Mouse (Mus musculus) intestine, postnatal 0 days (tissue): ENCODE results near the gene Icam4. TPM values are rescaled to one million over a fixed set of nuclear protein-coding genes. Genes with fewer than 3 reads are reported as not detected.

Experiments
- ATAC-seq: fragments of 200-750 bp; cut with Nextera tagmentation; 2 replicates; pipeline ENCODE4 v1.8.0; 2017; ENCODE audit warnings: mild to moderate bottlenecking, moderate TSS enrichment, moderate library complexity
- H3K27ac ChIP-seq: fragments of 300-500 bp; sonication (generic); 2 replicates; pipeline ENCODE4 v1.5.1; 2014; ENCODE audit warnings: mild to moderate bottlenecking, low read depth, low read length, moderate library complexity
- H3K27me3 ChIP-seq: fragments of 300-500 bp; sonication (generic); replicated peaks from 2 replicates; pipeline ENCODE4 v1.6.1; 2014; ENCODE audit warnings: low read length, mixed read lengths; ENCODE audit not compliant: control insufficient read depth, insufficient read depth
- H3K36me3 ChIP-seq: fragments of 300-500 bp; sonication (generic); 2 replicates; pipeline ENCODE4 v1.6.1; 2014; ENCODE audit warnings: mild to moderate bottlenecking, moderate library complexity; ENCODE audit not compliant: control insufficient read depth, insufficient read depth
- H3K4me1 ChIP-seq: fragments of 300-500 bp; sonication (generic); replicated peaks from 2 replicates; pipeline ENCODE4 v1.6.1; 2014; ENCODE audit warnings: antibody characterized with exemption, low read length, mixed read lengths; ENCODE audit not compliant: control insufficient read depth, insufficient read depth
- H3K4me2 ChIP-seq: fragments of 300-500 bp; sonication (generic); replicated peaks from 2 replicates; pipeline ENCODE4 v1.6.1; 2014; ENCODE audit warnings: low read depth, mild to moderate bottlenecking, moderate library complexity
- H3K4me3 ChIP-seq: fragments of 300-500 bp; sonication (generic); 2 replicates; pipeline ENCODE4 v1.5.1; 2014; ENCODE audit warnings: low read depth, low read length
- H3K9ac ChIP-seq: fragments of 300-500 bp; sonication (generic); 2 replicates; pipeline ENCODE4 v1.6.1; 2014; ENCODE audit warnings: mild to moderate bottlenecking, low read depth, low read length
- H3K9me3 ChIP-seq: fragments of 300-500 bp; sonication (generic); 2 replicates; pipeline ENCODE4 v1.6.1; 2016; ENCODE audit warnings: mixed run types; ENCODE audit not compliant: control insufficient read depth
- CTCF ChIP-seq: sonication (generic); IDR thresholded peaks from 2 replicates; pipeline ENCODE4 v1.5.1; 2016; ENCODE audit warnings: low read depth, mild to moderate bottlenecking, control low read depth, antibody characterized with exemption, moderate library complexity
- WGBS: fragments of 180-500 bp; shearing (Covaris S2); extraction: QIAGEN DNeasy Blood & Tissue Kit; methylation state at CpG from one replicate; pipeline ENCODE4 v1.1.7; 2014; 5-methylcytosine and 5-hydroxymethylcytosine counted together
- polyA plus RNA-seq: library from polyadenylated mRNA; unstranded; fragments of >200 nt; fragmentation: Nextera tagmentation; extraction: Ambion mirVana; gene quantifications from 2 replicates; pipeline ENCODE4 v1.2.1, GENCODE M21; 2015

Icam4 gene
- polyA plus RNA-seq, 1 experiment from 2014 or later: 0.12 TPM

DNA sequence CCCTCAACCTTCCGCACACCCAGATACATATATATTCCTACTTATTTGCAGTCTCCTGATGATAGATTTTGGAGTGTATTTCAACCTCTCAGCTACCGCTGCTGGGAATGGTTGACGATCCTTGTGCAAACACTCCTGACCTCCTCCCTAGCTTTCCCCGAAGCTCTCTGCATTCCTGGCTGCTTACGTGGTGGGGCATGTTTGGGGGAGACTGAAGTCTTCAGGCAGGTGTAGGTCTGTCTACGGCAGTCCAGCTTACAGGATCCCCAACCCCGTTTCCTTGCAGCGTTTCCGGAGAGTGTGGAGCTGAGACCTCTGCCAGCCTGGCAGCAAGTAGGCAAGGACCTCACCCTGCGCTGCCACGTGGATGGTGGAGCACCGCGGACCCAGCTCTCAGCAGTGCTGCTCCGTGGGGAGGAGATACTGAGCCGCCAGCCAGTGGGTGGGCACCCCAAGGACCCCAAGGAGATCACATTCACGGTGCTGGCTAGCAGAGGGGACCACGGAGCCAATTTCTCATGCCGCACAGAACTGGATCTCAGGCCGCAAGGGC lies 3.8 kb upstream of the Icam4 start:
- no peak for TF ChIP-seq CTCF
- WGBS: 52% methylated on average over 19 of the region's 19 CpGs
- no peak overlapping the region for H3K27ac ChIP-seq
- peaks cover 8% of the 10 kb centered on the region; the same call in 1 of the 2 replicates for H3K36me3 ChIP-seq
- H3K4me3 ChIP-seq: no peak overlapping the region
- no peaks in the 10 kb centered on the region for H3K27me3 ChIP-seq
- H3K4me2 ChIP-seq: no peak overlapping the region
- peaks cover 5% of the 10 kb centered on the region for H3K4me1 ChIP-seq
- no peak for ATAC-seq
- H3K9ac ChIP-seq: no peak overlapping the region
- no peaks in the 10 kb centered on the region for H3K9me3 ChIP-seq

DNA sequence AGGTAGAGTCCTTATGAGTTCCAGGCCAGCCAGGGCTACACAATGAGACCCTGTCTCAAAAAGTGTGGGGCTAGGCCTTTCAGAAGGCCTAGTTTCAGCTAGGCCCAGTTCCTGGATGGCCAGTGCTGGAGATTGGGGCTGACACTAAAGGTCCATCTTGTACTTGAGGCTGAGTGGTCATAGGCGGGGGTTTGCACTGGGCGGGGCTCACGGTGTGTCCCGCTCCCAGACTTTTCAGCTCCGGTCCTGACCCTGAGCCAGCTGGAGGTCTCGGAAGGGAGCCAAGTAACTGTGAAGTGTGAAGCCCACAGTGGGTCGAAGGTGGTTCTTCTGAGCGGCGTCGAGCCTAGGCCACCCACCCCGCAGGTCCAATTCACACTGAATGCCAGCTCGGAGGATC lies 2.3 kb upstream of the Icam4 start:
- 83% methylated on average over 12 of the region's 12 CpGs for whole genome bisulfite sequencing
- peaks cover 13% of the 10 kb centered on the region for H3K4me1 ChIP-seq
- no peak overlapping the region for H3K4me2 ChIP-seq
- H3K27me3 ChIP-seq: peaks cover 4% of the 10 kb centered on the region
- no peaks in the 10 kb centered on the region for H3K9me3 ChIP-seq
- TF ChIP-seq CTCF: no peak
- peaks cover 8% of the 10 kb centered on the region; the same call in 1 of the 2 replicates for H3K36me3 ChIP-seq
- ATAC-seq: no peak
- H3K9ac ChIP-seq: no peak overlapping the region
- no peak overlapping the region for H3K27ac ChIP-seq
- no peak overlapping the region for H3K4me3 ChIP-seq

DNA sequence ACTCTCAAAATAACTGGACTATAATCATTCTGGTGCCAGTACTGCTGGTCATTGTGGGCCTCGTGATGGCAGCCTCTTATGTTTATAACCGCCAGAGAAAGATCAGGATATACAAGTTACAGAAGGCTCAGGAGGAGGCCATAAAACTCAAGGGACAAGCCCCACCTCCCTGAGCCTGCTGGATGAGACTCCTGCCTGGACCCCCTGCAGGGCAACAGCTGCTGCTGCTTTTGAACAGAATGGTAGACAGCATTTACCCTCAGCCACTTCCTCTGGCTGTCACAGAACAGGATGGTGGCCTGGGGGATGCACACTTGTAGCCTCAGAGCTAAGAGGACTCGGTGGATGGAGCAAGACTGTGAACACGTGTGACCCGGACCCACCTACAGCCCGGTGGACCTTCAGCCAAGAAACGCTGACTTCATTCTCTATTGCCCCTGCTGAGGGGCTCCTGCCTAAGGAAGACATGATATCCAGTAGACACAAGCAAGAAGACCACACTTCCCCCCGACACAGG lies 1.3 kb upstream of the Icam4 start:
- no peak for TF ChIP-seq CTCF

DNA sequence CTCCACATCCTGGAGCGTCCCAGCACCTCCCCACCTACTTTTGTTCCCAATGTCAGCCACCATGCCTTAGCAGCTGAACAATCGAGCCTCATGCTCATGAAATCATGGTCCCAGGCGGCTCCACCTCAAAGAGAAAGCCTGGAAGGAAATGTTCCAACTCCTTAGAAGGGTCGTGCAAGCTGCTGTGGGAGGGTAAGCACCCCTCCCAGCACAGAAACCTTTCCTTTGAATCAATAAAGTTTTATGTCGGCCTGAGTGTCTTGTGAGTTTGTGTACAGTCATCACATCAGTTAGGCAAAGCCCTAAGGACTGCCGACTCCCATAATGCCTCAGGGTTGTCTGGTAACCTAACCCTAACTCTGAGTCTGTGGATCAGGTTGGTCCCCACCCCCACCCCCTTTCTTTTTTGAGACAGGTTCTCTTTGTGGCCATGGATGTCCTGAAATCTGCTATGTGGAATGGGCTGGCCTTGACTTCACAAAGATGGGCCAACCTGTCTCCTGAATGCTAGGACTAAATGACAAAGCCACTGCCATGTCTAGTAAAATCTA lies 538 bp upstream of the Icam4 start:
- Histone ChIP-seq H3K27me3 (peaks cover 19% of the 10 kb centered on the region), H3K4me2 (no peak overlapping the region), H3K9me3 (no peaks in the 10 kb centered on the region), H3K4me3 (no peak overlapping the region; the same call in 1 of the 2 replicates), H3K27ac (no peak overlapping the region), H3K4me1 (peaks cover 17% of the 10 kb centered on the region), H3K9ac (no peak overlapping the region), H3K36me3 (peaks cover 8% of the 10 kb centered on the region; the same call in 1 of the 2 replicates)
- TF ChIP-seq CTCF: no peak
- ATAC-seq: no peak
- 66% methylated on average over 6 of the region's 6 CpGs for WGBS

More for the DNA sequence above, 1.3 kb upstream of the Icam4 start:
- WGBS: 62% methylated on average over 8 of the region's 8 CpGs
- Histone ChIP-seq H3K9me3 (no peaks in the 10 kb centered on the region), H3K4me1 (peaks cover 17% of the 10 kb centered on the region), H3K4me3 (no peak overlapping the region), H3K4me2 (no peak overlapping the region), H3K27me3 (peaks cover 14% of the 10 kb centered on the region), H3K9ac (no peak overlapping the region), H3K27ac (no peak overlapping the region), H3K36me3 (peaks cover 8% of the 10 kb centered on the region; the same call in 1 of the 2 replicates)
- no peak for ATAC-seq

DNA sequence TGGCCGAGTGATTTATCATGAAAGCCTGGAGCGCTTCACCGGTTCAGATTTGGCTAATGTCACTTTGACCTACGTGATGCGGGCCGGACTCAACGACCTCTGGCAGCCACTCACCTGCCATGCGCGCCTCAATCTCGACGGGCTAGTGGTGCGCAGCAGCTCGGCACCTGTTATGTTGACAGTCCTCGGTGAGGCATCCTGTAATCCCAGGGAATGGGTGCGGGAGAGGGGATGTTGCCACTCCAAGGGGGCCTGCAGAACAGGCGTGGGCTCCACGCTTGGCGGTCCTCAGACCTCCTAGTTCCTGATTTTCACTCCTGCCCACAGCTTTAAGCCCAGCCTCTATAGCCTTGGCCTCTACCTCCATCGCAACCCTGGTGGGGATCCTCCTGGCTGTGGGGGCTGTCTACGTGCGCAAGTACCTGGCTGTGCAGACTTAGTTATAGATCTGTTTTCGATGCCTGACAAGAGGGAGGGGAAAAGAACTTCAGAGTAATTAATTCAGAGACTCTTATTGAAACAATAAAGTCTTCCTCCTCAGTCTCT lies 955 bp downstream of the Icam4 start:
- no peak for ATAC-seq
- 29% methylated on average over 22 of the region's 22 CpGs for WGBS
- Histone ChIP-seq H3K9me3 (no peaks in the 10 kb centered on the region), H3K4me3 (peak overlapping the region; percentile 53), H3K27me3 (peaks cover 32% of the 10 kb centered on the region), H3K4me1 (peaks cover 20% of the 10 kb centered on the region), H3K9ac (no peak overlapping the region), H3K4me2 (peak overlapping the region; percentile 95), H3K27ac (no peak overlapping the region), H3K36me3 (peaks cover 8% of the 10 kb centered on the region; the same call in 1 of the 2 replicates)
- TF ChIP-seq CTCF: no peak

DNA sequence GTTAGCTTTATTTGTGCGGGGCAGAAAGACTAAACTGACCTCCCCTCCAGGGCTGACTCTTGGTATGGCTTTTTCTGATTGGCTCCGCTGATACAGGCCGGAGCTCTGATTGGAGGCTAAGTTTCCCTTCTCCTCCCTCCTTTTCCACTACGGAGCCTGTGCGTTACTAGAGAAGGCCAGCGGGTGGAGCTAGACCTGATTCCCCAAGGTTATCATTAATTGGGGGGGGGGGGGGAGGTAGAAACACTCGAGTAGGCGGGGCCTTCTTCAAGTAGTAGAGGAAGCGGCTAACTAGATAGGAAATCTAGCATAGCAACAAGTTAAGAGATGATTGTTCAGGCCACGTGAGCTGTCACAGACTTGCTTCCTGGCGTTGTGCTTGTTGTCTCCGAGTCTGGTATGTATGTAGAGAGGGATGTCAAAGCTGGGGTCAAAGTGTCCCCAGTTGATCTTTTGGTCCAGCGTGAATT lies 1.6 kb downstream of the Icam4 start:
- TF ChIP-seq CTCF: peak; percentile 77
- Histone ChIP-seq H3K4me2 (peak overlapping the region; percentile 95), H3K9ac (peak overlapping the region; percentile 26), H3K9me3 (no peaks in the 10 kb centered on the region), H3K27ac (no peak overlapping the region), H3K27me3 (peaks cover 39% of the 10 kb centered on the region), H3K4me1 (peaks cover 20% of the 10 kb centered on the region), H3K36me3 (peaks cover 8% of the 10 kb centered on the region; the same call in 1 of the 2 replicates), H3K4me3 (peak overlapping the region; percentile 53)
- WGBS: under 1% methylated on average over 13 of the region's 13 CpGs
- ATAC-seq: peak; percentile 74
